Comparison of ENCODE assay signal across 11 mouse cellular contexts in genomic region chr5:100266671-100267510, GRCm38 (mm10).
DNase-seq lines count a peak whose midpoint lies in the region; ATAC-seq and TF ChIP-seq lines count a peak whose summit lies in the region.
"Had no signal": no experiment of that assay in that cellular context is flagged by ENCODE, and none has a peak within 500 bp of the region (broad histone marks: within the 10 kb centered on the region; RNA-seq: fewer than 3 reads in every experiment).

No protein-coding gene starts in this region.

- in situ Hi-C loops in CH12.LX (cut with MboI; ENCODE audit: low pct_ligation_motif_present, low pct_unique_long_range_greater_than_20kb, low sequenced_read_pairs): no loop called here

- dilution Hi-C loops in CH12.LX (cut with MboI; ENCODE audit: extremely low pct_ligation_motif_present, extremely low pct_unique_long_range_greater_than_20kb, low sequenced_read_pairs): no loop called here

- WGBS in heart, embryonic 15.5 days: 55% methylated on average over 17 of the region's 17 CpGs
- WGBS in hindbrain, embryonic 16.5 days: 50% methylated on average over 17 of the region's 17 CpGs
- WGBS in forebrain, embryonic 13.5 days: 76% methylated on average over 17 of the region's 17 CpGs

- TF ChIP-seq EP300 in CH12.LX (IDR thresholded peaks at IDR 0.05; ENCODE audit: low read length): no peak

- no peak for TF ChIP-seq CTCF in CH12.LX (conservative IDR thresholded peaks at IDR 0.05 in 1 of 2, IDR thresholded peaks at IDR 0.05 in 1 of 2; ENCODE audit: low read depth in 2 of 2, low read length in 2 of 2)

- H3K4me2 ChIP-seq in heart, embryonic 15.5 days: no peak overlapping the region
- H3K4me2 ChIP-seq in CH12.LX (ENCODE audit: insufficient read depth, low read depth, poor library complexity, severe bottlenecking): no peak overlapping the region
- H3K4me2 ChIP-seq in hindbrain, embryonic 16.5 days (ENCODE audit: low read length): no peak overlapping the region; the same call in 1 of the 2 replicates
- H3K4me2 ChIP-seq in forebrain, embryonic 13.5 days: no peak overlapping the region

- intact Hi-C loops in heart, postnatal 36 days (cut with DNase I): no loop called here

- no peaks in the 10 kb centered on the region for H3K36me3 ChIP-seq in heart, embryonic 15.5 days
- H3K36me3 ChIP-seq in CH12.LX (replicated peaks in 1 of 2; ENCODE audit: control insufficient read depth in 1 of 2, insufficient read depth in 1 of 2, low read length in 1 of 2): no peaks in the 10 kb centered on the region
- H3K36me3 ChIP-seq in hindbrain, embryonic 16.5 days (ENCODE audit: control insufficient read depth, insufficient read depth, low read length): no peaks in the 10 kb centered on the region
- H3K36me3 ChIP-seq in forebrain, embryonic 13.5 days (ENCODE audit: poor library complexity, severe bottlenecking): no peaks in the 10 kb centered on the region
- H3K36me3 ChIP-seq: midbrain, embryonic 10.5 days had no signal

- no peaks in the 10 kb centered on the region for H3K9me3 ChIP-seq in heart, embryonic 15.5 days (replicated peaks)
- H3K9me3 ChIP-seq in CH12.LX (replicated peaks; ENCODE audit: low read length): peaks cover 8% of the 10 kb centered on the region
- no peaks in the 10 kb centered on the region for H3K9me3 ChIP-seq in hindbrain, embryonic 16.5 days (ENCODE audit: control insufficient read depth, low read length)
- H3K9me3 ChIP-seq in forebrain, embryonic 13.5 days (replicated peaks): no peaks in the 10 kb centered on the region

- no peak for ATAC-seq in heart, embryonic 15.5 days (replicated peaks; ENCODE audit: insufficient number of reproducible peaks, insufficient read depth, low FRiP score, low read depth)
- ATAC-seq in hindbrain, embryonic 16.5 days: peak; percentile 79
- no peak for ATAC-seq in forebrain, embryonic 13.5 days
- ATAC-seq: forebrain, postnatal 0 days had no signal

- no peaks in the 10 kb centered on the region for H3K79me2 ChIP-seq in CH12.LX (replicated peaks; ENCODE audit: control insufficient read depth, extremely low read depth, insufficient read depth, poor library complexity, severe bottlenecking)

- DNase-seq in heart, postnatal 36 days: no peak
- DNase-seq in CH12.LX (ENCODE audit: extremely low read depth): peak; percentile 2
- peak; percentile 96 to 97 for DNase-seq in cerebellum, postnatal 10 days
- no peak for DNase-seq in layer of hippocampus, adult 8-10 months (ENCODE audit: low spot score in 2 of 2)
- no peak for DNase-seq in thymus, postnatal 36 days
- DNase-seq: forebrain, postnatal 0 days had no signal

- H3K4me1 ChIP-seq in heart, embryonic 15.5 days (replicated peaks): 0 out of 2 replicates have a peak, but pooled peaks cover 3% of the 10 kb centered on the region
- peaks cover 0 to 13% of the 10 kb centered on the region in 2 experiments; a peak in 2 of 4 replicates for H3K4me1 ChIP-seq in CH12.LX (ENCODE audit: control insufficient read depth in 1 of 2, insufficient read depth in 2 of 2)
- H3K4me1 ChIP-seq in hindbrain, embryonic 16.5 days (ENCODE audit: control insufficient read depth, insufficient read depth, low read depth, low read length): peaks cover 7% of the 10 kb centered on the region
- no peaks in the 10 kb centered on the region for H3K4me1 ChIP-seq in forebrain, embryonic 13.5 days
- H3K4me1 ChIP-seq: midbrain, embryonic 10.5 days had no signal

- no peak overlapping the region for H3K9ac ChIP-seq in heart, embryonic 15.5 days
- H3K9ac ChIP-seq in CH12.LX (ENCODE audit: insufficient read depth, low read depth): no peak overlapping the region
- H3K9ac ChIP-seq in hindbrain, embryonic 16.5 days (ENCODE audit: low read depth, low read length): no peak overlapping the region
- H3K9ac ChIP-seq in forebrain, embryonic 13.5 days: no peak overlapping the region
- H3K9ac ChIP-seq: forebrain, postnatal 0 days; liver, embryonic 14.5 days had no signal

- TF ChIP-seq POLR2A in CH12.LX (IDR thresholded peaks at IDR 0.05; ENCODE audit: low read depth, low read length): no peak

- H3K27ac ChIP-seq in heart, embryonic 15.5 days: peak overlapping the region; percentile 37; the same call in 1 of the 2 replicates
- no peak overlapping the region for H3K27ac ChIP-seq in CH12.LX (ENCODE audit: insufficient read depth, low read depth)
- peak overlapping the region; percentile 23; the same call in 1 of the 2 replicates for H3K27ac ChIP-seq in hindbrain, embryonic 16.5 days (ENCODE audit: low read depth, low read length)
- H3K27ac ChIP-seq in forebrain, embryonic 13.5 days: no peak overlapping the region
- H3K27ac ChIP-seq: liver, embryonic 14.5 days; midbrain, embryonic 10.5 days had no signal

- no peaks in the 10 kb centered on the region for H3K27me3 ChIP-seq in heart, embryonic 15.5 days
- no peaks in the 10 kb centered on the region for H3K27me3 ChIP-seq in CH12.LX (replicated peaks)
- H3K27me3 ChIP-seq in hindbrain, embryonic 16.5 days (replicated peaks; ENCODE audit: control insufficient read depth, insufficient read depth, low read length): no peaks in the 10 kb centered on the region
- no peaks in the 10 kb centered on the region for H3K27me3 ChIP-seq in forebrain, embryonic 13.5 days

- no peak for TF ChIP-seq RAD21 in CH12.LX (IDR thresholded peaks at IDR 0.05; ENCODE audit: low read depth, low read length)

- no peak overlapping the region for H3K4me3 ChIP-seq in heart, embryonic 15.5 days
- no peak overlapping the region for H3K4me3 ChIP-seq in CH12.LX (replicated peaks in 1 of 3; ENCODE audit: low read depth in 2 of 3, low read length in 2 of 3, poor library complexity in 1 of 3)
- no peak overlapping the region for H3K4me3 ChIP-seq in hindbrain, embryonic 16.5 days (ENCODE audit: low read length)
- no peak overlapping the region for H3K4me3 ChIP-seq in forebrain, embryonic 13.5 days
- H3K4me3 ChIP-seq: midbrain, embryonic 10.5 days had no signal

TF ChIP-seq in CH12.LX, 34 proteins besides CTCF, POLR2A, EP300 and RAD21:
- TF ChIP-seq TCF12 (IDR thresholded peaks at IDR 0.05; ENCODE audit: low read depth, low read length) (0 out of 2 replicates have a peak, but pooled peaks have one; percentile 17), E2F4 (IDR thresholded peaks at IDR 0.05; ENCODE audit: insufficient replicate concordance, low read depth, low read length) (no peak), MAFK (IDR thresholded peaks at IDR 0.05; ENCODE audit: insufficient replicate concordance, low read length) (peak; percentile 88)
TF ChIP-seq in CH12.LX: peak in this region for 2.

Comparison
In these comparisons a context has a peak if more than half of its experiments do, and no peak if none do; other contexts are left out.
1. H3K27ac ChIP-seq: peak in heart, embryonic 15.5 days (single experiment) and hindbrain, embryonic 16.5 days (single experiment); none in CH12.LX (single experiment) and forebrain, embryonic 13.5 days (single experiment).
2. DNase-seq: peak in CH12.LX (single experiment) and cerebellum, postnatal 10 days (2 of 2); none in heart, postnatal 36 days (0 of 2), layer of hippocampus, adult 8-10 months (0 of 2) and thymus, postnatal 36 days (0 of 2).